Mouse (Mus musculus) hindbrain, embryonic 10.5 days (tissue): ENCODE results near the gene Sdccag8. TPM values are rescaled to one million over a fixed set of nuclear protein-coding genes. Genes with fewer than 3 reads are reported as not detected.

ENCODE experiments used
- DNase-seq: peaks from one replicate; pipeline ENCODE4 v3.0.0-alpha.2; 2017; ENCODE audit warnings: low spot score
- H3K27ac ChIP-seq: fragments of 300-500 bp; sonication (generic); 2 replicates; pipeline ENCODE4 v1.5.1; 2016; ENCODE audit warnings: mild to moderate bottlenecking, moderate library complexity
- H3K27me3 ChIP-seq: fragments of 300-500 bp; sonication (generic); 2 replicates; pipeline ENCODE4 v1.6.1; 2016; ENCODE audit warnings: mild to moderate bottlenecking; ENCODE audit not compliant: poor library complexity, insufficient read depth, severe bottlenecking
- H3K36me3 ChIP-seq: fragments of 300-500 bp; sonication (generic); 2 replicates; pipeline ENCODE4 v1.6.1; 2016; ENCODE audit warnings: mild to moderate bottlenecking, moderate library complexity
- H3K4me1 ChIP-seq: fragments of 300-500 bp; sonication (generic); replicated peaks from 2 replicates; pipeline ENCODE4 v1.6.1; 2016; ENCODE audit warnings: mild to moderate bottlenecking
- H3K4me3 ChIP-seq: fragments of 300-500 bp; sonication (generic); 2 replicates; pipeline ENCODE4 v1.5.1; 2016; ENCODE audit warnings: mild to moderate bottlenecking, moderate library complexity
- H3K9me3 ChIP-seq: fragments of 300-500 bp; sonication (generic); 2 replicates; pipeline ENCODE4 v1.6.1; 2016; ENCODE audit warnings: mild to moderate bottlenecking, moderate library complexity
- WGBS: fragments of 180-500 bp; shearing (Covaris S2); methylation state at CpG from one replicate; pipeline ENCODE4 v1.1.7; 2016; 5-methylcytosine and 5-hydroxymethylcytosine counted together
- polyA plus RNA-seq: library from polyadenylated mRNA; unstranded; fragments of >200 nt; fragmentation: Nextera tagmentation; extraction: Ambion mirVana; gene quantifications from 2 replicates; pipeline ENCODE4 v1.2.1, GENCODE M21; 2016

Sdccag8 gene
- polyA plus RNA-seq, 1 experiment from 2014 or later: 25.3 TPM

DNA sequence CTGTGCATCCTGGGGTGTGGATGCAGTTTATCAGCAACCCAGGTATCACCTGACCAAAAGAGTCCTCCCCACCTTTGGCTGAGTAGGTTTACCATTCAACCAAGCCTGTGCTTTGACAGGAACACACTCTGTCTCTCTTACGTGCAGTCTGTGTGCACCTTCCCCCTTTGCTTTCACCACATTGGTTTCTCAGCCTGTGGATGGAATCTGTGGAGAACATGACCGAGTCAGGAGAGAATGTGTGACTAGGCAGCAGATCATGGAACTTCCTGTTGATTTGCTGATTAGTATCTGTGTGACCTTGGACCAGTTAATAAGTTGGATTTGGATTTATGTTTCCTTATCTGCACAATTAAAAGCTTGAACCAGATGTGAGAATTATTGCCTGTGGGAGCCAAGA lies 3.7 kb downstream of the Sdccag8 start:
- 87% methylated on average over 2 of the region's 2 CpGs for whole genome bisulfite sequencing
- Histone ChIP-seq H3K9me3 (no peaks in the 10 kb centered on the region), H3K27me3 (no peaks in the 10 kb centered on the region), H3K4me3 (no peak overlapping the region), H3K36me3 (no peaks in the 10 kb centered on the region), H3K27ac (no peak overlapping the region), H3K4me1 (peaks cover 7% of the 10 kb centered on the region)
- DNase-seq: no peak

DNA sequence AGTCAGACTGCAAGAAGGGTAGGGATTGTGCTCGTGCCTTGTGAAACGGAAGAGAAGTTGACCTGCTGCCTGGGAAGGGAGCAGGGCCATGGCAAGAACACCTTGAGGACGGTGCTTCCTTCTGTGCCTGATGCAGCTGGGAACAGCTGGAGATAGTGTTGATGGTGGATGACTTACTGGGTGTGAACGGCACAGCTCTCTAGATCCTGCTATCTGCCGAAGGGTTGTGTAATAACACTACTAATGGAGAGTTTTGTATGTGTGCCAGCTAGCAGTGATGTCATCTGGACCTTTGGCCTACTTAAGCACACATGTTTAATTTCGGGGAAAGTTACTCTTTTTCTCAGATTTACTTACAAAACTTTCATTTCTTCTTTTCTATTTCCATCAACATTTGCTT lies 4.3 kb downstream of the Sdccag8 start:
- Histone ChIP-seq H3K27ac (no peak overlapping the region), H3K4me1 (peaks cover 7% of the 10 kb centered on the region), H3K9me3 (no peaks in the 10 kb centered on the region), H3K27me3 (no peaks in the 10 kb centered on the region), H3K36me3 (no peaks in the 10 kb centered on the region), H3K4me3 (no peak overlapping the region)
- 79% methylated on average over 6 of the region's 6 CpGs for WGBS
- no peak for DNase-seq

- no peak overlapping the region for H3K4me3 ChIP-seq
- no peak for DNase-seq
- no peaks in the 10 kb centered on the region for H3K9me3 ChIP-seq
- no peaks in the 10 kb centered on the region for H3K27me3 ChIP-seq
- 51% methylated on average over 1 of the region's 1 CpGs for WGBS
- no peaks in the 10 kb centered on the region for H3K36me3 ChIP-seq
- H3K27ac ChIP-seq: no peak overlapping the region
- H3K4me1 ChIP-seq: no peaks in the 10 kb centered on the region; the same call in 1 of the 2 replicates
Measured at GRCm38 (mm10) chr1:176821929-176822328, 7.5 kb downstream of the Sdccag8 start.

DNA sequence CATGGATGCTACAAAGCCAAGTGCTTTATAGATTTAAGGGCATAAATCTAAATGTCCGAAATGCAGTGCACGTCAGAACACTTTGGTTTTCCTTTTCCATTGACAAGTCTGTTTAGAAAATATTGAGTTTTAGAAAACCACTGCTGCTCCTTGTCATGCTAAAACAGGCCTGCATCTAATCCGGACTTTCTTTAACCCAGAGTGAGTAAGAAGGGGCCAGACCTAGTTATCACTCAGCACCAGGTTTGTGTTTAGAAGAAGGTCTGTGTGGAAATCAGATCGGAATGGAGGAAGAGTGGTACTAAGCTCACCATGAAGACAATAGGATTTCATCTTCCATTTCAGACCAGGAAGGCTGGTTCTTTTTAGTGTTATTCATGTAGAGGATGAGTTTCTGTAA lies 8.5 kb downstream of the Sdccag8 start:
- H3K4me1 ChIP-seq: no peaks in the 10 kb centered on the region; the same call in 1 of the 2 replicates
- WGBS: 83% methylated on average over 4 of the region's 4 CpGs
- DNase-seq: no peak
- no peak overlapping the region for H3K4me3 ChIP-seq
- H3K36me3 ChIP-seq: no peaks in the 10 kb centered on the region
- no peaks in the 10 kb centered on the region for H3K9me3 ChIP-seq
- H3K27ac ChIP-seq: no peak overlapping the region
- no peaks in the 10 kb centered on the region for H3K27me3 ChIP-seq

GRCm38 (mm10) chr1:176823889-176824288 lies 9.4 kb downstream of the Sdccag8 start:
- DNase-seq: no peak
- Histone ChIP-seq H3K27ac (no peak overlapping the region), H3K4me1 (no peaks in the 10 kb centered on the region; the same call in 1 of the 2 replicates), H3K4me3 (no peak overlapping the region), H3K36me3 (no peaks in the 10 kb centered on the region), H3K27me3 (no peaks in the 10 kb centered on the region), H3K9me3 (no peaks in the 10 kb centered on the region)
- 89% methylated on average over 8 of the region's 8 CpGs for WGBS

- H3K4me1 ChIP-seq: no peaks in the 10 kb centered on the region; the same call in 1 of the 2 replicates
- no peaks in the 10 kb centered on the region for H3K36me3 ChIP-seq
- no peak for DNase-seq
- H3K27ac ChIP-seq: no peak overlapping the region
- no peak overlapping the region for H3K4me3 ChIP-seq
- H3K9me3 ChIP-seq: no peaks in the 10 kb centered on the region
- 82% methylated on average over 6 of the region's 6 CpGs for WGBS
- no peaks in the 10 kb centered on the region for H3K27me3 ChIP-seq
Measured at GRCm38 (mm10) chr1:176824611-176825010, 10.2 kb downstream of the Sdccag8 start.

GRCm38 (mm10) chr1:176825084-176825483 lies 10.6 kb downstream of the Sdccag8 start:
- no peaks in the 10 kb centered on the region for H3K9me3 ChIP-seq
- 90% methylated on average over 4 of the region's 4 CpGs for WGBS
- no peak overlapping the region for H3K4me3 ChIP-seq
- H3K27ac ChIP-seq: no peak overlapping the region
- no peaks in the 10 kb centered on the region for H3K27me3 ChIP-seq
- DNase-seq: no peak
- no peaks in the 10 kb centered on the region for H3K36me3 ChIP-seq
- H3K4me1 ChIP-seq: no peaks in the 10 kb centered on the region; the same call in 1 of the 2 replicates

DNA sequence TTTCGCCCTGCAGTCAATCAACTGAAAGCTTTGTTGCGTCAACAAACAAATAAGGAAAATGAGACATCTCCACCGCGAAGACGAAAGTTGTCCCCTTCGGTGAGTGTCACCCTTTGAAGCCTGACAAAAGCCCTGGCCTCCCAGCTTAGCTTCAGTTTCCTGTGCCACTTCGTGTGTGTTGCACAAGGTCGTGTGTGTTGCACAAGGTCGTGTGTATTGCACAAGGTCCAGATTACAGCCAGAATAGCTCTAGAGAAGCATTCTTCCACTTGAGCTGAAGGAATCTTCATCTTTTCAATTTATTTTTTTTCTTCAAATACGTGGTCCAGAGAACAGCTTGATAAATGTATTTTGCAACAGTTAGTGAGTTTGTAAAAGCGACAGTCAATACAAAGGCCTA lies 11.7 kb downstream of the Sdccag8 start:
- DNase-seq: no peak
- Histone ChIP-seq H3K36me3 (0 out of 2 replicates have a peak, but pooled peaks cover under 1% of the 10 kb centered on the region), H3K4me3 (no peak overlapping the region), H3K27me3 (no peaks in the 10 kb centered on the region), H3K4me1 (no peaks in the 10 kb centered on the region; the same call in 1 of the 2 replicates), H3K27ac (no peak overlapping the region), H3K9me3 (no peaks in the 10 kb centered on the region)
- WGBS: 87% methylated on average over 11 of the region's 11 CpGs

- no peak for DNase-seq
- 87% methylated on average over 4 of the region's 4 CpGs for WGBS
- Histone ChIP-seq H3K4me3 (no peak overlapping the region), H3K36me3 (peaks cover 4% of the 10 kb centered on the region; the same call in 1 of the 2 replicates), H3K27ac (no peak overlapping the region), H3K4me1 (no peaks in the 10 kb centered on the region; the same call in 1 of the 2 replicates), H3K27me3 (no peaks in the 10 kb centered on the region), H3K9me3 (no peaks in the 10 kb centered on the region)
Measured at GRCm38 (mm10) chr1:176826931-176827330, 12.5 kb downstream of the Sdccag8 start.

DNA sequence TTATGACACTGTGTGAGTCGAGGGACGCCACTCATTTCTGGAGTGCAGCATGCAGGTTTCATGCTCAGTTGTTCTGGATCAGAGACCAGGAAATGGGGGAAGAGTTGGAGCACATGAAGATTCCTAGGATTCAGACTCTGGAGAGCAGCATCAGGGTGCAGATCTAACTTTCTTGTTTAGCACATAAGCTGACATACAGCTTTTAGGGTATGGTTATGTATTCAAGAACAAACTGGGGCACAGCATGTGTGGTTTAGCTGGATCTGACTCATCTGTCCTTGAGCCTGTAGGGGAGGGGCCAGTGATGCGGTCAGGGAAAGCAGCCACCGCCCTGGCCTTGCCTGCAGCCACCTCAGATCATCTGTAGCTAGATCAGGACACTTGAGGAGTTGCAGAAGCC lies 12.9 kb downstream of the Sdccag8 start:
- H3K4me1 ChIP-seq: no peaks in the 10 kb centered on the region
- DNase-seq: no peak
- peaks cover 4% of the 10 kb centered on the region; the same call in 1 of the 2 replicates for H3K36me3 ChIP-seq
- no peak overlapping the region for H3K27ac ChIP-seq
- no peaks in the 10 kb centered on the region for H3K9me3 ChIP-seq
- H3K27me3 ChIP-seq: no peaks in the 10 kb centered on the region
- no peak overlapping the region for H3K4me3 ChIP-seq
- 81% methylated on average over 4 of the region's 4 CpGs for whole genome bisulfite sequencing

- Histone ChIP-seq H3K9me3 (no peaks in the 10 kb centered on the region), H3K27me3 (no peaks in the 10 kb centered on the region), H3K27ac (no peak overlapping the region), H3K36me3 (peaks cover 4% of the 10 kb centered on the region; the same call in 1 of the 2 replicates), H3K4me3 (no peak overlapping the region), H3K4me1 (no peaks in the 10 kb centered on the region)
- whole genome bisulfite sequencing: 81% methylated on average over 5 of the region's 5 CpGs
- no peak for DNase-seq
Measured at GRCm38 (mm10) chr1:176827945-176828485, 13.6 kb downstream of the Sdccag8 start.

DNA sequence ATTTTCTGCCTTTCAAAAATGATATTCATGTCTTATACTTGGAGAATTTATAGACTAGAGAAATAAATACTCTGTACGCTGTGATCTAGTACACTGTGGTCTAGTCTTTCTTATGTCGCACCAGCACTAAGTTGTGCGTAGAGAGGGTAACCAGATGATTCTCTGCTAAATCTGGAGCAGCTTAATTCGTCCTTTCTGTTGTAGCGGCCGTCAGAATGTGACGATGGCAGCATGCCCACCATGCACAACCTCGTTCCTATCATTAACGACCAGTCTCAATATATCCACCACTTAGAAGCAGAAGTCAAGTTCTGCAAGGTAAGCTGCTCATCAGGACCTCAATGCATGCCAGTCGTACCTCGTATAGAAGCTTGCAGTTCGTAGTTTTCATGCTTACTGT lies 14.2 kb downstream of the Sdccag8 start:
- no peaks in the 10 kb centered on the region for H3K27me3 ChIP-seq
- H3K36me3 ChIP-seq: peaks cover 4% of the 10 kb centered on the region; the same call in 1 of the 2 replicates
- DNase-seq: no peak
- 96% methylated on average over 12 of the region's 12 CpGs for WGBS
- no peaks in the 10 kb centered on the region for H3K9me3 ChIP-seq
- H3K4me3 ChIP-seq: no peak overlapping the region
- H3K27ac ChIP-seq: no peak overlapping the region
- no peaks in the 10 kb centered on the region for H3K4me1 ChIP-seq

DNA sequence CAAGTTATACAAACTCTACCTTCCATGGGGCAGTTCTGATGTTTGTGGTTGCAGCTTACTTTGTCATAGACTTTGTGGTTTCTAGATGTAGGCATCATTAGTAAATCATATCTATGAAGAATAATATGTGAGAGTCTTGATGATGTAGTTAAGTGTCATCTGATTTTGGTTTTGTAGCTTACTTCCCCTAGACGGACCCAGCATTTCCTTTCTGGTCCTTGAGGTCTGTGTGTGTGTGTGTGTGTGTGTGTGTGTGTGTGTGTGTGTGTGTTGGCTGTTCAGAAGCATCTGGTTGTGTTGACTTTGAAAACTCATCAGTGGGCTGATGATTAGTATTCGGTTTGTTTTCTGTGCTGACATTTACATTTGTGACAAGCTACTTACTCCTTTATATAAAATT lies 17.6 kb downstream of the Sdccag8 start:
- H3K27me3 ChIP-seq: peaks cover 18% of the 10 kb centered on the region
- no peak overlapping the region for H3K4me3 ChIP-seq
- DNase-seq: no peak
- no peaks in the 10 kb centered on the region for H3K9me3 ChIP-seq
- 87% methylated on average over 2 of the region's 2 CpGs for WGBS
- H3K27ac ChIP-seq: no peak overlapping the region
- H3K4me1 ChIP-seq: peaks cover 11% of the 10 kb centered on the region
- H3K36me3 ChIP-seq: peaks cover 4% of the 10 kb centered on the region; the same call in 1 of the 2 replicates

GRCm38 (mm10) chr1:176832607-176833006 lies 18.1 kb downstream of the Sdccag8 start:
- H3K27ac ChIP-seq: no peak overlapping the region
- H3K4me1 ChIP-seq: peaks cover 11% of the 10 kb centered on the region
- DNase-seq: no peak
- 85% methylated on average over 8 of the region's 8 CpGs for WGBS
- peaks cover 18% of the 10 kb centered on the region for H3K27me3 ChIP-seq
- H3K36me3 ChIP-seq: peaks cover 4% of the 10 kb centered on the region; the same call in 1 of the 2 replicates
- H3K9me3 ChIP-seq: no peaks in the 10 kb centered on the region
- H3K4me3 ChIP-seq: no peak overlapping the region
